Mouse (Mus musculus) spleen, adult 2 months (tissue): Measurements from ENCODE around the gene Gpr146. TPM values are rescaled to one million over a fixed set of nuclear protein-coding genes. Genes with fewer than 3 reads are reported as not detected.

ENCODE experiments used
- DNase-seq, 2 experiments: peaks; one replicate each; pipeline versions ENCODE4 v3.0.0 to v3.0.0-alpha.2; 2012 to 2021; ENCODE audit warnings: low spot score in 2 of 2, low read depth in 1 of 2
- H3K27ac ChIP-seq: fragments of 200-500 bp; 2 replicates; pipeline ENCODE4 v1.5.1; 2012; ENCODE audit warnings: low read length, inconsistent platforms; ENCODE audit not compliant: insufficient read depth
- H3K27me3 ChIP-seq: fragments of 200-500 bp; 2 replicates; pipeline ENCODE4 v1.6.1; 2012; ENCODE audit warnings: mild to moderate bottlenecking, moderate library complexity, low read length, inconsistent platforms; ENCODE audit not compliant: control insufficient read depth, insufficient read depth
- H3K36me3 ChIP-seq: fragments of 200-500 bp; 2 replicates; pipeline ENCODE4 v1.6.1; 2012; ENCODE audit warnings: mild to moderate bottlenecking, low read length, inconsistent platforms; ENCODE audit not compliant: control insufficient read depth, insufficient read depth
- H3K4me1 ChIP-seq: fragments of 200-500 bp; 2 replicates; pipeline ENCODE4 v1.6.1; 2011; ENCODE audit warnings: inconsistent platforms; ENCODE audit not compliant: control insufficient read depth, insufficient read depth, insufficient read length
- H3K4me3 ChIP-seq: fragments of 200-500 bp; 2 replicates; pipeline ENCODE4 v1.5.1; 2011; ENCODE audit warnings: mild to moderate bottlenecking, inconsistent platforms; ENCODE audit not compliant: insufficient read depth, insufficient read length; ENCODE audit errors: extremely low read depth
- CTCF ChIP-seq: fragments of 200-500 bp; IDR thresholded peaks from 2 replicates; pipeline ENCODE4 v1.5.1; 2011; ENCODE audit warnings: mild to moderate bottlenecking, inconsistent platforms; ENCODE audit not compliant: insufficient read depth, insufficient read length, insufficient replicate concordance; ENCODE audit errors: extremely low read depth
- POLR2A ChIP-seq: fragments of 200-500 bp; IDR thresholded peaks from 2 replicates; pipeline ENCODE4 v1.6.1; 2011; ENCODE audit warnings: low read depth, low read length, inconsistent platforms
- WGBS: fragments of 180-500 bp; shearing (Covaris S2); methylation state at CpG from one replicate; pipeline ENCODE4 v1.1.7; 2018; 5-methylcytosine and 5-hydroxymethylcytosine counted together
- polyA plus RNA-seq: library from polyadenylated mRNA; depleted of rRNA; stranded (reverse); fragments of >200 nt; gene quantifications from 2 replicates; pipeline ENCODE4 v1.2.3, GENCODE M21; 2012

Gene Gpr146
- polyA plus RNA-seq, 1 experiment = 32.2 TPM

DNA sequence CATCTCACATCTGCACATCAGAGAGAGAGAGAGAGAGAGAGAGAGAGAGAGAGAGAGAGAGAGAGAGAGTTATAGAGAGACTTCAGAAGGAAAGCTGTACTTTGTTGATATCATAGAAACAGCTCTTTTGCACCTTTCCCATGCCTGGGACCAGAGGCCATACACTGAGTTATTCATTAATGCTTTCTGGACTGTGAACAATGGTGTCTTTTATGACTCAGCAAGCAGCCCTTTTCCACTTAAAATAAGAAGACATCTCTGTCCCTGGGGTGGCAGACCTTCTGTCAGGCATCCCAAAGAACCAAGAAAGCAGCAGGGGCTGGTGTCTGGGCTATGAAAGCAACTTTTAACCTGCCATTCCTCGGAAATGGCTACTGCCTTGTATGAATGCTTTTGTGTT lies 30.3 kb upstream of the Gpr146 start:
- peaks cover 3% of the 10 kb centered on the region for H3K36me3 ChIP-seq
- no peak overlapping the region for H3K4me3 ChIP-seq
- no peak for DNase-seq
- no peak for TF ChIP-seq CTCF
- no peak for TF ChIP-seq POLR2A
- peaks cover 7% of the 10 kb centered on the region; the same call in 1 of the 2 replicates for H3K4me1 ChIP-seq
- no peaks in the 10 kb centered on the region for H3K27me3 ChIP-seq
- H3K27ac ChIP-seq = no peak overlapping the region
- 92% methylated on average over 1 of the region's 1 CpGs for WGBS

DNA sequence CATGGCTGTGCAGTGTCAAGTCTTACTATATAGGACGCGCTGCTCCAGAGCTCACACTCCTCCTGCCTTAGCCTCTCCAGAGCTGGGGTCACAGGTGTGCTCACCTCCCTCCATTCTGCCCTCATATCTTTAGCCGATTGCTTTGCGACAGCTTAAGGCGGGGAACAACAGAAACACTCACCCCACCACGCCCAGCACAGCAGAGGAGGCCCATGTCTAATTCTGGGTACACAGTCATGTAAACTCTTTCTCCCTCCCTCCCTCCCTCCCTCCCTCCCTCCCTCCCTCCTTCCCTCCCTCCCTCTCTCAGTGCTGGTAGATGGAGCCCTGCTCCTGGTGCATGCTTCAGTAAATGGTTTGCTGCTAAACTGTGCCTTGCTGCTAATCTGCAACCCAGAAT lies 27.8 kb upstream of the Gpr146 start:
- Histone ChIP-seq H3K27ac (no peak overlapping the region), H3K36me3 (no peaks in the 10 kb centered on the region), H3K4me3 (no peak overlapping the region), H3K4me1 (peaks cover 3% of the 10 kb centered on the region; the same call in 1 of the 2 replicates), H3K27me3 (no peaks in the 10 kb centered on the region)
- no peak for DNase-seq
- TF ChIP-seq POLR2A (no peak), CTCF (no peak)
- WGBS = 82% methylated on average over 6 of the region's 6 CpGs

DNA sequence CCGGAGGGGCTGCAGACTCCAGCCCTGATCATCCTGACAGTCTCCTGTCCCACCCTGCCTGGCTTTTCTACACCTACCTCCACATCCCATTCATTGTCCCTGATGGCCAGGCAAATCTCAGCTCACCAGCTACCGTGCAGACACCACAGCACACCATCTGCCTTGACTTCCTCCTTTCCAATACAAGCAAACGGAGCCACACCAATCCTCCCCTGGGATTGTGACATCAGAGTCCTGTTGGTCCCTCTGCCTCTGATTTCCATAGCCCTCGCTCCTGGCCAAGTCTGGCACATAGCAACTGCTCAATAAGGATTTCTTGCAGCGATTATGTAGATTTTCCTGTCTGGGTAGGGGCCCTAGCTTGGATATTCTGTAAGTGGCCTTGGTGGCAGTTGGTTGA lies 26.4 kb upstream of the Gpr146 start, which contains the start of gene Cox19:
TSS of gene Cox19 (minus strand) at position 285 of the 400 bp plus-strand sequence.
- Histone ChIP-seq H3K36me3 (no peaks in the 10 kb centered on the region), H3K4me3 (no peak within 1 kb of the TSS), H3K27me3 (no peaks in the 10 kb centered on the region), H3K27ac (no peak within 1 kb of the TSS), H3K4me1 (no peaks in the 10 kb centered on the region)
- DNase-seq = no peak
- 36% methylated on average over 5 of the region's 5 CpGs for WGBS
- TF ChIP-seq POLR2A = no peak
- no peak for TF ChIP-seq CTCF

DNA sequence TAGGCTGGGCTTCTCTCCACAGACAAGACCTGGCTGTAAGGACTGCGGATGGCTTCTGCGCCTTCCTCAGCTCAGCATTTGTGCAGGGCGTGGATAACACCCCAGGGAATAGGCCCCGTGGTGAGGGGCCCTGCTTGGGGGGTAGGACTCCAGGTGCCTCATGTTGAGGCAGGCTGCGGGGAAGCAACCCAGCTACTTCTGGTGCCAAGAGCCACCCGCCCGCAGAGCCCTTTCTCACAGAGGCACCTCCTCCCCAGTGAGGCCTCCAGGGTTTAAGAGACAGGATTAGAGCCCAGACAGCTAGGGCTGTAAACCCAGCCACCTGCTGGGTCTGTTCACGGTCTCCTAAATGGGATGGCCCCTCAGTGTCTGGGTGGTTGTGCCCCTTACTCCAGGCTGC lies 25.9 kb upstream of the Gpr146 start:
- Histone ChIP-seq H3K4me3 (no peak overlapping the region), H3K36me3 (no peaks in the 10 kb centered on the region), H3K4me1 (no peaks in the 10 kb centered on the region), H3K27ac (no peak overlapping the region), H3K27me3 (no peaks in the 10 kb centered on the region)
- no peak for DNase-seq
- WGBS = 38% methylated on average over 8 of the region's 8 CpGs
- TF ChIP-seq POLR2A (no peak), CTCF (no peak)

DNA sequence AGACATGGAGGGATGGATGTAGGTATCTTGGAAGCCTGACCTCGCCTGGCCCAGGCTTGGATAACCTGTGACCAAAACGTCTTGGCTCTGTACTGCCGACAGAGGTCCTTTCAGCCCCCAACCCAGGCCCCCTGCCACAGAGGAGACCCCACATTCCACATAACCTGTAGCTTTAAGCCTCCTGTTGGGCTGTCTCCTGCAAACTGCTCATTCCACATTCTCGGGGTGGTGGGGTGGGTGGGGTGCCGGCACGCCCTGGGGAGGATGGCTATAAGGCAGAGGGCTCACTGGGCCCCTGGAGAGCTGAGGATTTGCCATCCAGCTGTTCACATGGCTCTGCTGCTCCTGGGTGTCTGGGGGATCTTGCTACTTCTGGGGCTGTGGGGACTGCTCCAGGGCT lies 25.2 kb upstream of the Gpr146 start, which contains the start of gene Cyp2w1:
TSS of gene Cyp2w1 (plus strand) at position 301 of the 400 bp plus-strand sequence.
- Histone ChIP-seq H3K4me3 (no peak within 1 kb of the TSS), H3K36me3 (no peaks in the 10 kb centered on the region), H3K27ac (no peak within 1 kb of the TSS), H3K27me3 (no peaks in the 10 kb centered on the region), H3K4me1 (no peaks in the 10 kb centered on the region)
- DNase-seq = no peak
- WGBS = 86% methylated on average over 6 of the region's 6 CpGs
- TF ChIP-seq POLR2A (no peak), CTCF (no peak)

DNA sequence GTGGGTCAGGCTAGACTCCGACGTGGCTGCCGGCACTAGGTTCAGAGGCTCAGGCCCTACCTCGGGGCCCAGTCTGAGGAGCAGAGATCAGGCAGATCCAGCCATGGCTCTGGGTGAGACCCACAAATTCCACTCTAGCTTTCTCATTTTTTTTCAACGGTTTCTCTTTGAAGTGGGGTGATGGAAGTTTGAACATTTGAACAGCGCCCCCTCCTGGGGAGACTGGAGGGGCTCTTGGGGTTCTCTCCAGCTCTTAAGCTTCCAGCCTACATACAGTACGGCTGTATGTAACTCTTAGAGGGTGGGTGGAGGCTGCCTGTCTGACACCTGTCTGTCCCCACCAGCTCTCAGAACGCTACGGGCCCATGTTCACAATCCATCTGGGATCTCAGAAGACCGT lies 24.0 kb upstream of the Gpr146 start:
- Histone ChIP-seq H3K27ac (no peak overlapping the region), H3K36me3 (no peaks in the 10 kb centered on the region), H3K4me3 (no peak overlapping the region), H3K27me3 (no peaks in the 10 kb centered on the region), H3K4me1 (no peaks in the 10 kb centered on the region)
- DNase-seq = no peak
- WGBS = 56% methylated on average over 10 of the region's 10 CpGs
- TF ChIP-seq CTCF (no peak), POLR2A (no peak)

DNA sequence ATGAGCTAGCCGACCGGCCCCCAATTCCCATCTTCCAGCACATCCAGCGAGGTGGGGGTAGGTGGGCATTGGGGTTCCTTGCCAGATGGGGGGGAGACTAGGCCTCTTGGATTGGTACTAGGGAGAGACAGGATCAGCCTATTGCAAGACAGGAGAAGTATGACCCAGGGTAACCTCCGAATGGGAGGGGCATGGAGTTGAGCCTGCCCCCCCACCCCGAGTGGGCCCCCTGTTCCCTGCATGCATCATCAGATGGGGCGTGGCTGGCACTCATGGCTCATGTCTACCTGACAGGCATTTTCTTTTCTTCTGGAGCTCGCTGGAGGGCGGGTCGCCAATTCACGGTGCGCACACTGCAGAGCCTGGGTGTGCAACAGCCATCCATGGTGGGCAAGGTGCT lies 23.6 kb upstream of the Gpr146 start:
- H3K27ac ChIP-seq = no peak overlapping the region
- no peak for DNase-seq
- no peaks in the 10 kb centered on the region for H3K36me3 ChIP-seq
- no peak for TF ChIP-seq CTCF
- TF ChIP-seq POLR2A = no peak
- no peak overlapping the region for H3K4me3 ChIP-seq
- H3K27me3 ChIP-seq = no peaks in the 10 kb centered on the region
- H3K4me1 ChIP-seq = no peaks in the 10 kb centered on the region
- 90% methylated on average over 11 of the region's 11 CpGs for WGBS
